Comparison of ENCODE assay signal across 27 mouse cellular contexts in the genomic region with DNA sequence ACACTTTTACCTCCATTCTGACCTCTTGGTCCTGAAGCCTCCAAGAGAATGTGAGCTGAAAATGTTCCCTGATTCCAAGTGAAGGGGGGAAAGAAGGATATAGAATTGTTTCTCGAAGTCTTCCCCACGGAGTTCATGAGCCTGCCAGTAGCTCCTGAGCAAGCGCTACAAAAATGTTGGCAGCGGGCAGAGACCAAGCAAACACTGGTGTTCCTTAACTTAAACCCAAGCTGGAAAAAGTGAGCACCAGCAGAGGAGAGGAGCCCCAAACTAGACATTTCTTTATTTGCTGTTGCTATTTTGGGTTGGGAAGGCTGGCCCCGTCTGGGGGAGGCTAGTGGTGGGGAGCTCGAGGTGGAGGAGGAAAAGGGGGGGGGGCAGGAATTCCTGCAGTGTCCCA.
DNase-seq lines count a peak whose midpoint lies in the region; ATAC-seq and TF ChIP-seq lines count a peak whose summit lies in the region.
"Had no signal": no experiment of that assay in that cellular context is flagged by ENCODE, and none has a peak within 500 bp of the region (broad histone marks: within the 10 kb centered on the region; RNA-seq: fewer than 3 reads in every experiment).

No protein-coding gene starts in this region.

- H3K4me1 ChIP-seq in embryonic facial prominence, embryonic 13.5 days, result peaks cover 36% of the 10 kb centered on the region
- peaks cover 33% of the 10 kb centered on the region for H3K4me1 ChIP-seq in embryonic facial prominence, embryonic 10.5 days
- peaks cover 32% of the 10 kb centered on the region for H3K4me1 ChIP-seq in hindbrain, embryonic 10.5 days (replicated peaks)
- no peaks in the 10 kb centered on the region for H3K4me1 ChIP-seq in hindbrain, postnatal 0 days (ENCODE audit: insufficient read depth, low read length)
- peaks cover 54% of the 10 kb centered on the region for H3K4me1 ChIP-seq in limb, embryonic 10.5 days
- H3K4me1 ChIP-seq in forebrain, postnatal 0 days (ENCODE audit: insufficient read depth), result no peaks in the 10 kb centered on the region

- no peak overlapping the region for H3K9ac ChIP-seq in embryonic facial prominence, embryonic 13.5 days
- no peak overlapping the region for H3K9ac ChIP-seq in hindbrain, postnatal 0 days (replicated peaks; ENCODE audit: low read length)
- no peak overlapping the region for H3K9ac ChIP-seq in forebrain, postnatal 0 days
- H3K9ac ChIP-seq: heart, embryonic 13.5 days; hindbrain, embryonic 12.5 days; liver, embryonic 14.5 days; lung, embryonic 14.5 days; midbrain, embryonic 15.5 days had no signal

- no peaks in the 10 kb centered on the region for H3K9me3 ChIP-seq in embryonic facial prominence, embryonic 13.5 days
- no peaks in the 10 kb centered on the region for H3K9me3 ChIP-seq in embryonic facial prominence, embryonic 10.5 days
- H3K9me3 ChIP-seq in hindbrain, embryonic 10.5 days, result no peaks in the 10 kb centered on the region
- H3K9me3 ChIP-seq in hindbrain, postnatal 0 days (ENCODE audit: low read length), result no peaks in the 10 kb centered on the region
- H3K9me3 ChIP-seq in limb, embryonic 10.5 days (replicated peaks), result no peaks in the 10 kb centered on the region
- no peaks in the 10 kb centered on the region for H3K9me3 ChIP-seq in forebrain, postnatal 0 days (ENCODE audit: low read length)
- H3K9me3 ChIP-seq: G1E; heart, embryonic 13.5 days; hindbrain, embryonic 12.5 days; midbrain, embryonic 15.5 days had no signal

- DNase-seq in embryonic facial prominence, embryonic 10.5 days (ENCODE audit: low spot score), result no peak
- no peak for DNase-seq in hindbrain, embryonic 10.5 days (ENCODE audit: low spot score)
- no peak for DNase-seq in hindbrain, postnatal 0 days (ENCODE audit: low spot score)
- DNase-seq in limb, embryonic 10.5 days (ENCODE audit: low spot score), result no peak
- no peak for DNase-seq in forebrain, postnatal 0 days
- DNase-seq in frontal cortex, postnatal 14 days (ENCODE audit: low spot score in 2 of 2), result no peak
- DNase-seq: adrenal gland, postnatal 25 days; cerebellum, adult 18-20 months; cerebellum, postnatal 10 days; gastrocnemius, postnatal 10 days; heart, postnatal 14 days; kidney, postnatal 14 days; liver; lung, embryonic 14.5 days; lung, postnatal 14 days; right cerebral cortex, postnatal 25 days; thymus, adult 18-20 months; thymus, postnatal 25 days had no signal

- peak overlapping the region; percentile 35 for H3K27ac ChIP-seq in embryonic facial prominence, embryonic 13.5 days
- H3K27ac ChIP-seq in embryonic facial prominence, embryonic 10.5 days (replicated peaks), result no peak overlapping the region
- peak overlapping the region; percentile 50 for H3K27ac ChIP-seq in hindbrain, embryonic 10.5 days
- no peak overlapping the region for H3K27ac ChIP-seq in hindbrain, postnatal 0 days
- peak overlapping the region; percentile 14; the same call in 1 of the 2 replicates for H3K27ac ChIP-seq in limb, embryonic 10.5 days
- no peak overlapping the region for H3K27ac ChIP-seq in forebrain, postnatal 0 days (ENCODE audit: low read depth, low read length)
- H3K27ac ChIP-seq: heart, embryonic 13.5 days; hindbrain, embryonic 12.5 days; liver, embryonic 14.5 days; midbrain, embryonic 15.5 days; stomach, postnatal 0 days had no signal

- H3K4me2 ChIP-seq in embryonic facial prominence, embryonic 13.5 days, result no peak overlapping the region
- H3K4me2 ChIP-seq in hindbrain, postnatal 0 days (ENCODE audit: low read depth, low read length), result no peak overlapping the region
- H3K4me2 ChIP-seq in forebrain, postnatal 0 days (ENCODE audit: low read depth), result no peak overlapping the region
- H3K4me2 ChIP-seq: heart, embryonic 13.5 days; hindbrain, embryonic 12.5 days; lung, embryonic 14.5 days; midbrain, embryonic 15.5 days had no signal

- no peaks in the 10 kb centered on the region for H3K36me3 ChIP-seq in embryonic facial prominence, embryonic 13.5 days
- no peaks in the 10 kb centered on the region for H3K36me3 ChIP-seq in embryonic facial prominence, embryonic 10.5 days (replicated peaks)
- no peaks in the 10 kb centered on the region for H3K36me3 ChIP-seq in hindbrain, embryonic 10.5 days
- no peaks in the 10 kb centered on the region for H3K36me3 ChIP-seq in hindbrain, postnatal 0 days (ENCODE audit: insufficient read depth, low read length)
- H3K36me3 ChIP-seq in limb, embryonic 10.5 days, result peaks cover 11% of the 10 kb centered on the region; the same call in 1 of the 2 replicates
- no peaks in the 10 kb centered on the region for H3K36me3 ChIP-seq in forebrain, postnatal 0 days (ENCODE audit: insufficient read depth)
- H3K36me3 ChIP-seq: G1E; hindbrain, embryonic 12.5 days; midbrain, embryonic 15.5 days had no signal

- no peak overlapping the region for H3K4me3 ChIP-seq in embryonic facial prominence, embryonic 13.5 days
- H3K4me3 ChIP-seq in embryonic facial prominence, embryonic 10.5 days, result no peak overlapping the region
- no peak overlapping the region for H3K4me3 ChIP-seq in hindbrain, embryonic 10.5 days
- H3K4me3 ChIP-seq in hindbrain, postnatal 0 days (ENCODE audit: low read length), result no peak overlapping the region
- H3K4me3 ChIP-seq in limb, embryonic 10.5 days, result no peak overlapping the region
- H3K4me3 ChIP-seq in forebrain, postnatal 0 days (ENCODE audit: low read depth, low read length), result no peak overlapping the region
- H3K4me3 ChIP-seq: heart, embryonic 13.5 days; hindbrain, embryonic 12.5 days; midbrain, embryonic 15.5 days had no signal

- ATAC-seq in embryonic facial prominence, embryonic 13.5 days (ENCODE audit: insufficient number of reproducible peaks, insufficient read depth, low FRiP score, low TSS enrichment, low read depth), result no peak
- no peak for ATAC-seq in hindbrain, postnatal 0 days
- ATAC-seq in forebrain, postnatal 0 days, result no peak
- ATAC-seq: forebrain, embryonic 14.5 days; intestine, postnatal 0 days; midbrain, embryonic 15.5 days had no signal

- no peak for TF ChIP-seq CTCF in hindbrain, postnatal 0 days (IDR thresholded peaks at IDR 0.05; ENCODE audit: low read depth)
- TF ChIP-seq CTCF in forebrain, postnatal 0 days (IDR thresholded peaks at IDR 0.05; ENCODE audit: low read depth), result no peak

- WGBS in embryonic facial prominence, embryonic 13.5 days, result 69% methylated on average over 6 of the region's 6 CpGs
- 79% methylated on average over 6 of the region's 6 CpGs for WGBS in embryonic facial prominence, embryonic 10.5 days
- 78% methylated on average over 6 of the region's 6 CpGs for WGBS in hindbrain, embryonic 10.5 days
- 77% methylated on average over 6 of the region's 6 CpGs for WGBS in hindbrain, postnatal 0 days
- WGBS in limb, embryonic 10.5 days, result 86% methylated on average over 6 of the region's 6 CpGs
- 71% methylated on average over 6 of the region's 6 CpGs for WGBS in forebrain, postnatal 0 days

- no peaks in the 10 kb centered on the region for H3K27me3 ChIP-seq in embryonic facial prominence, embryonic 13.5 days
- H3K27me3 ChIP-seq in embryonic facial prominence, embryonic 10.5 days (replicated peaks; ENCODE audit: low read depth, poor library complexity, severe bottlenecking), result peaks cover 26% of the 10 kb centered on the region
- H3K27me3 ChIP-seq in hindbrain, embryonic 10.5 days (ENCODE audit: insufficient read depth, poor library complexity, severe bottlenecking), result peaks cover 26% of the 10 kb centered on the region
- H3K27me3 ChIP-seq in hindbrain, postnatal 0 days (ENCODE audit: insufficient read depth, low read length), result no peaks in the 10 kb centered on the region
- H3K27me3 ChIP-seq in limb, embryonic 10.5 days (ENCODE audit: low read depth, poor library complexity, severe bottlenecking), result no peaks in the 10 kb centered on the region
- peaks cover 4% of the 10 kb centered on the region; the same call in 1 of the 2 replicates for H3K27me3 ChIP-seq in forebrain, postnatal 0 days (ENCODE audit: insufficient read depth, low read length)
- H3K27me3 ChIP-seq: hindbrain, embryonic 12.5 days; midbrain, embryonic 15.5 days had no signal

Comparison
In these comparisons a context has a peak if more than half of its experiments do, and no peak if none do; other contexts are left out.
1. H3K27ac ChIP-seq: peak in embryonic facial prominence, embryonic 13.5 days (single experiment), hindbrain, embryonic 10.5 days (single experiment) and limb, embryonic 10.5 days (single experiment); none in embryonic facial prominence, embryonic 10.5 days (single experiment), hindbrain, postnatal 0 days (single experiment) and forebrain, postnatal 0 days (single experiment).